Mouse (Mus musculus) MEL (cell line): ENCODE results near the gene Pbxip1. TPM values are rescaled to one million over a fixed set of nuclear protein-coding genes. Genes with fewer than 3 reads are reported as not detected.

Experiments
- DNase-seq: peaks from one replicate; pipeline ENCODE4 v3.0.0; 2011; ENCODE audit warnings: low read depth, low spot score
- H3K27ac ChIP-seq: 2 replicates; pipeline ENCODE4 v1.5.1; 2012; ENCODE audit warnings: low read depth, mild to moderate bottlenecking, control low read depth, low read length, moderate library complexity; ENCODE audit not compliant: control insufficient read depth
- H3K27me3 ChIP-seq, 2 experiments: fragments of 150-350 bp in 1 of 2; sonication (generic) in 1 of 2; 2 replicates each; pipeline ENCODE4 v1.6.1; 2012; ENCODE audit warnings: low read length in 2 of 2, mild to moderate bottlenecking in 2 of 2, improper control_type of control experiment in 1 of 2, moderate library complexity in 1 of 2; ENCODE audit not compliant: insufficient read depth in 2 of 2, control insufficient read depth in 1 of 2
- H3K36me3 ChIP-seq, 2 experiments: 2 replicates each; pipeline ENCODE4 v1.6.1; 2012 to 2014; ENCODE audit warnings: low read length in 2 of 2, improper control_type of control experiment in 1 of 2, inconsistent platforms in 1 of 2, mild to moderate bottlenecking in 1 of 2; ENCODE audit not compliant: insufficient read depth in 2 of 2, control insufficient read depth in 1 of 2
- H3K4me1 ChIP-seq, 2 experiments: fragments of 150-350 bp in 1 of 2; sonication (generic) in 1 of 2; 2 replicates each; pipeline ENCODE4 v1.6.1; 2012; ENCODE audit warnings: low read length in 2 of 2, improper control_type of control experiment in 1 of 2, mild to moderate bottlenecking in 1 of 2; ENCODE audit not compliant: insufficient read depth in 2 of 2, control insufficient read depth in 1 of 2
- H3K4me3 ChIP-seq, 2 experiments: fragments of 150-350 bp in 1 of 2; sonication (generic) in 1 of 2; 2 replicates each; pipeline ENCODE4 v1.5.1; 2012; ENCODE audit warnings: low read depth in 2 of 2, low read length in 2 of 2, mild to moderate bottlenecking in 2 of 2, moderate library complexity in 2 of 2, control low read depth in 1 of 2, improper control_type of control experiment in 1 of 2; ENCODE audit not compliant: control insufficient read depth in 1 of 2, insufficient read depth in 1 of 2
- H3K79me2 ChIP-seq: 2 replicates; pipeline ENCODE4 v1.6.1; 2012; ENCODE audit warnings: mild to moderate bottlenecking, low read length, moderate library complexity; ENCODE audit not compliant: control insufficient read depth, poor library complexity, insufficient read depth
- H3K9ac ChIP-seq: 2 replicates; pipeline ENCODE4 v1.6.1; 2012; ENCODE audit warnings: low read depth, mild to moderate bottlenecking, control low read depth, low read length, moderate library complexity; ENCODE audit not compliant: control insufficient read depth, poor library complexity, severe bottlenecking
- H3K9me3 ChIP-seq: fragments of 150-350 bp; sonication (generic); replicated peaks from 2 replicates; pipeline ENCODE4 v1.6.1; 2012; ENCODE audit warnings: mild to moderate bottlenecking, low read length, improper control_type of control experiment, moderate library complexity; ENCODE audit not compliant: insufficient read depth
- CHD1 ChIP-seq: IDR thresholded peaks from 2 replicates; pipeline ENCODE4 v1.6.1; 2012; ENCODE audit warnings: low read depth, mild to moderate bottlenecking, inconsistent platforms, low read length, improper control_type of control experiment
- CHD2 ChIP-seq: IDR thresholded peaks from 2 replicates; pipeline ENCODE4 v1.6.1; 2011; ENCODE audit warnings: low read length, improper control_type of control experiment
- ELF1 ChIP-seq: IDR thresholded peaks from 2 replicates; pipeline ENCODE4 v1.6.1; 2014; ENCODE audit warnings: low read depth, mild to moderate bottlenecking, inconsistent platforms, low read length, improper control_type of control experiment, moderate library complexity
- EP300 ChIP-seq, 2 experiments: IDR thresholded peaks; 2 replicates each; pipeline ENCODE4 v1.6.1; 2011; ENCODE audit warnings: improper control_type of control experiment in 2 of 2, low read length in 2 of 2, low read depth in 1 of 2, mild to moderate bottlenecking in 1 of 2
- ETS1 ChIP-seq: IDR thresholded peaks from 2 replicates; pipeline ENCODE4 v1.6.1; 2012; ENCODE audit warnings: low read depth, mild to moderate bottlenecking, inconsistent platforms, low read length, improper control_type of control experiment, moderate library complexity
- GABPA ChIP-seq: IDR thresholded peaks from 2 replicates; pipeline ENCODE4 v1.6.1; 2012; ENCODE audit warnings: low read depth, mild to moderate bottlenecking, inconsistent platforms, low read length, improper control_type of control experiment, moderate library complexity
- MAFK ChIP-seq: IDR thresholded peaks from 2 replicates; pipeline ENCODE4 v1.6.1; 2011; ENCODE audit warnings: low read depth, mild to moderate bottlenecking, low read length, improper control_type of control experiment, borderline replicate concordance
- MAX ChIP-seq: IDR thresholded peaks from 2 replicates; pipeline ENCODE4 v1.6.1; 2011; ENCODE audit warnings: low read length, improper control_type of control experiment
- MEF2A ChIP-seq: IDR thresholded peaks from 2 replicates; pipeline ENCODE4 v1.6.1; 2014; ENCODE audit warnings: low read depth, mild to moderate bottlenecking, inconsistent platforms, low read length, improper control_type of control experiment; ENCODE audit not compliant: poor library complexity, insufficient replicate concordance, severe bottlenecking; ENCODE audit errors: extremely low read depth
- MXI1 ChIP-seq: IDR thresholded peaks from 2 replicates; pipeline ENCODE4 v1.6.1; 2011; ENCODE audit warnings: mild to moderate bottlenecking, low read depth, low read length, improper control_type of control experiment
- NELFE ChIP-seq: IDR thresholded peaks from 2 replicates; pipeline ENCODE4 v1.6.1; 2011; ENCODE audit warnings: low read depth, low read length, improper control_type of control experiment
- POLR2A ChIP-seq, 2 experiments: IDR thresholded peaks; 2 replicates each; pipeline ENCODE4 v1.6.1; 2011 to 2012; ENCODE audit warnings: low read length in 2 of 2, mild to moderate bottlenecking in 2 of 2, control low read depth in 1 of 2, improper control_type of control experiment in 1 of 2, low read depth in 1 of 2, moderate library complexity in 1 of 2; ENCODE audit not compliant: control insufficient read depth in 1 of 2, insufficient read depth in 1 of 2, poor library complexity in 1 of 2
- POLR2AphosphoS5 ChIP-seq: IDR thresholded peaks from 2 replicates; pipeline ENCODE4 v1.6.1; 2012; ENCODE audit warnings: low read depth, borderline replicate concordance, mild to moderate bottlenecking, inconsistent platforms, low read length, moderate library complexity, mixed read lengths
- RCOR1 ChIP-seq: IDR thresholded peaks from 2 replicates; pipeline ENCODE4 v1.6.1; 2012; ENCODE audit warnings: low read depth, mild to moderate bottlenecking, inconsistent platforms, low read length, improper control_type of control experiment
- SIN3A ChIP-seq: IDR thresholded peaks from 2 replicates; pipeline ENCODE4 v1.6.1; 2012; ENCODE audit warnings: low read length, improper control_type of control experiment, inconsistent platforms
- SMC3 ChIP-seq: IDR thresholded peaks from 2 replicates; pipeline ENCODE4 v1.6.1; 2011; ENCODE audit warnings: low read depth, low read length, improper control_type of control experiment
- TBP ChIP-seq: IDR thresholded peaks from 2 replicates; pipeline ENCODE4 v1.8.0; 2011; ENCODE audit warnings: low read depth, low read length, improper control_type of control experiment
- ZC3H11A ChIP-seq: IDR thresholded peaks from 2 replicates; pipeline ENCODE4 v1.6.1; 2012; ENCODE audit warnings: low read depth, mild to moderate bottlenecking, inconsistent platforms, low read length, improper control_type of control experiment
- ZMIZ1 ChIP-seq: IDR thresholded peaks from 2 replicates; pipeline ENCODE4 v1.6.1; 2012; ENCODE audit warnings: low read depth, mild to moderate bottlenecking, inconsistent platforms, low read length, improper control_type of control experiment, moderate library complexity
- ZNF384 ChIP-seq: IDR thresholded peaks from 2 replicates; pipeline ENCODE4 v1.6.1; 2012; ENCODE audit warnings: low read depth, mild to moderate bottlenecking, inconsistent platforms, low read length, improper control_type of control experiment
- polyA plus RNA-seq, 2 experiments: library from polyadenylated mRNA; stranded (reverse) in 1 of 2; unstranded in 1 of 2; fragments of >175 nt in 1 of 2; fragments of >200 nt in 1 of 2; gene quantifications; 2 replicates each; pipeline versions ENCODE4 v1.2.1 to v1.2.4; 2012; ENCODE audit warnings: low replicate concordance in 2 of 2, low read depth in 1 of 2; ENCODE audit not compliant: insufficient read length in 2 of 2, insufficient read depth in 1 of 2, missing spikeins in 1 of 2
- total RNA-seq: library from RNA; depleted of rRNA; stranded (reverse); fragments of 300-350 nt; gene quantifications from 2 replicates; pipeline ENCODE4 v1.2.3, GENCODE M21; 2012

Pbxip1 gene
- total and polyA plus RNA-seq, 3 experiments, result 4.8 to 10.7 TPM; not detected in 1

DNA sequence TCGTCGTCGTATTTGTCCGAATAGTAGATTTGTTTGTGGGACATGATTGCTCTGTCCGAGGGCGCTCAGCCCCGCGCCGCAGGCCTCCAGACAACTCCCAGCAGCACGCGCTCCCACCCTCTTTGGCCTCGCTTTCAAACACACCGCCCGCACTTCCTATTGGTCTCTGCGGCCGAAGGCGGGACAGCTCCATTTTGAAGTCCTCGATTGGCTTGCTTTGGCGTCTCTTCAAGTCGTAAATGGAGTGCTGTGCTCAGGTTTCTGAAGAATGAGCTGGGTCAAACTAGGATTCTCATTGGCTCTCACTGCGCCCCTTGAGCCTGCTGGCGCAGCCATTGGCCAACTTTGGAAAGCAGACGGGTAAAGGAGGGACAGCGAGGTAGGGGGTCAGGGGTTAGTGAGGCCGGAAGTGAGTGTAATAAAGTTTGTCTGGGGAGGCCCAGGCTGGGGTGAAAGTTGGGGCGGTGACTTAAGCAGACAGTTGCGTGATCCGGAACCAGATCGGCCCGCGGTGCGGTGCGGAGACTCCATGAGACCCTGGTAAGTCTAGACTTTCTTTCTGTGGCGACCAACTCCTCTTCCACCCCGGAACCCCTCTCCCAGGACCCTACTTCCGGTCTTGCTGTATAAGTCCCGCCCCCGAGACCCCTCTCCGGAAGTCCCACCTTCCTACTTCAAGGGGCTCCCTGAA lies 18.2 kb upstream of the Pbxip1 start, which contains the start of the genes Cks1b and Shc1 (continued):
- TF ChIP-seq TBP (peak; percentile 73; the same call in 1 of the 2 replicates), MAX (peak; percentile 95), ZNF384 (no peak), RCOR1 (no peak; the same call in 1 of the 2 replicates), SIN3A (peak; percentile 97), ZMIZ1 (peak; percentile 86), ELF1 (peak; percentile 87), GABPA (no peak), EP300 (IDR thresholded peaks at IDR 0.05; ENCODE audit: low read depth in 1 of 2, low read length in 2 of 2) (no peak), SMC3 (no peak)

DNA sequence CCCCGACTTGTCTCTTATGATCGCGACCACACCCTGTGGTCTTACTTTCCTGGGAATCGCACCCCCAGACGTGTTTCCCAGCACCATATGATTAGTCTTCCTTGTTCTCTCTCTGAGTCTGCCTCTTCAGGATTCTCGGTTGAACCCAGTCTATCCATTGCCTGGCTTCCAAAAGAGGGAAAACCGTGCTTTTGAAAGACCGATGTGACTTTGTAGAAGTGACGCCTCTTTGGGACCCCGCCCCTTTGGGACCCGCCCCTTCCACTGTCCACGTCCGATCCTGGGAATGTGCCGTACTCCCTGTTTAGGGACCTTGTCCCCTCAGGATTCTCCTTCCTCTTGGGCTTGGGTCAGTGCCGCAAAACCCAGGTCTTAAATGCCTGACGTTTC lies 17.6 kb upstream of the Pbxip1 start:
- peak overlapping the region; percentile 75 to 82 for H3K4me3 ChIP-seq
- no peaks in the 10 kb centered on the region for H3K9me3 ChIP-seq
- H3K4me1 ChIP-seq, result peaks cover 19 to 46% of the 10 kb centered on the region in 2 experiments
- TF ChIP-seq MEF2A (no peak), POLR2AphosphoS5 (no peak), CHD1 (peak; percentile 74), ZC3H11A (no peak), GABPA (no peak), CHD2 (no peak), ZNF384 (no peak), MXI1 (peak; percentile 51; the same call in 1 of the 2 replicates), NELFE (peak; percentile 9; the same call in 1 of the 2 replicates), SIN3A (peak; percentile 81; the same call in 1 of the 2 replicates), MAFK (no peak), ETS1 (no peak; the same call in 1 of the 2 replicates), TBP (peak; percentile 46), POLR2A (IDR thresholded peaks at IDR 0.05; ENCODE audit: control insufficient read depth in 1 of 2, insufficient read depth in 1 of 2, low read depth in 1 of 2, low read length in 2 of 2, poor library complexity in 1 of 2) (peak in 1 of 2 experiments; percentile 9; a peak in 1 of 4 replicates)
- peaks cover 48% of the 10 kb centered on the region for H3K79me2 ChIP-seq
- peak overlapping the region; percentile 76 for H3K9ac ChIP-seq
- H3K36me3 ChIP-seq, result peaks cover 8 to 45% of the 10 kb centered on the region in 2 experiments
- H3K27me3 ChIP-seq, result no peaks in the 10 kb centered on the region
- H3K27ac ChIP-seq, result peak overlapping the region; percentile 79
- no peak for DNase-seq
